Mouse (Mus musculus) kidney, postnatal 0 days (tissue): Measurements from ENCODE around the gene Sh3pxd2a. TPM values are rescaled to one million over a fixed set of nuclear protein-coding genes. Genes with fewer than 3 reads are reported as not detected.
A peak's percentile ranks its signal among the peaks of the same experiment; 100 is the strongest.

ENCODE experiments used
- ATAC-seq: fragments of 200-750 bp; cut with Nextera tagmentation; replicated peaks from 2 replicates; pipeline ENCODE4 v1.8.0; 2017; ENCODE audit warnings: low read depth, moderate number of reproducible peaks, moderate TSS enrichment, moderate library complexity; ENCODE audit not compliant: low FRiP score
- DNase-seq: peaks from one replicate; pipeline ENCODE4 v3.0.0-alpha.2; 2016; ENCODE audit warnings: low spot score
- H3K27ac ChIP-seq: fragments of 300-500 bp; sonication (generic); 2 replicates; pipeline ENCODE4 v1.5.1; 2014; ENCODE audit warnings: mild to moderate bottlenecking
- H3K27me3 ChIP-seq: fragments of 300-500 bp; sonication (generic); 2 replicates; pipeline ENCODE4 v1.6.1; 2014; ENCODE audit warnings: low read length, mixed read lengths; ENCODE audit not compliant: insufficient read depth
- H3K36me3 ChIP-seq: fragments of 300-500 bp; sonication (generic); 2 replicates; pipeline ENCODE4 v1.6.1; 2014; ENCODE audit warnings: low read length, mixed read lengths; ENCODE audit not compliant: insufficient read depth
- H3K4me1 ChIP-seq: fragments of 300-500 bp; sonication (generic); replicated peaks from 2 replicates; pipeline ENCODE4 v1.6.1; 2014; ENCODE audit warnings: antibody characterized with exemption, low read length, mixed read lengths; ENCODE audit not compliant: insufficient read depth
- H3K4me2 ChIP-seq: fragments of 300-500 bp; sonication (generic); 2 replicates; pipeline ENCODE4 v1.6.1; 2014; ENCODE audit warnings: mild to moderate bottlenecking, low read length, moderate library complexity, mixed read lengths
- H3K4me3 ChIP-seq: fragments of 300-500 bp; sonication (generic); replicated peaks from 2 replicates; pipeline ENCODE4 v1.5.1; 2014; ENCODE audit warnings: low read depth, low read length
- H3K9ac ChIP-seq: fragments of 300-500 bp; sonication (generic); 2 replicates; pipeline ENCODE4 v1.6.1; 2014; ENCODE audit warnings: low read depth, low read length
- H3K9me3 ChIP-seq: fragments of 300-500 bp; sonication (generic); replicated peaks from 2 replicates; pipeline ENCODE4 v1.6.1; 2016; ENCODE audit warnings: low read length, inconsistent platforms, mixed read lengths
- CTCF ChIP-seq: IDR thresholded peaks from 2 replicates; pipeline ENCODE4 v1.5.1; 2016; ENCODE audit warnings: antibody characterized with exemption, low read depth, mild to moderate bottlenecking, moderate library complexity
- WGBS: fragments of 180-500 bp; shearing (Covaris S2); extraction: QIAGEN DNeasy Blood & Tissue Kit; methylation state at CpG from one replicate; pipeline ENCODE4 v1.1.7; 2014; 5-methylcytosine and 5-hydroxymethylcytosine counted together
- polyA plus RNA-seq: library from polyadenylated mRNA; unstranded; fragments of >200 nt; fragmentation: Nextera tagmentation; extraction: Ambion mirVana; gene quantifications from 2 replicates; pipeline ENCODE4 v1.2.1, GENCODE M21; 2015

Sh3pxd2a gene
- polyA plus RNA-seq, 1 experiment from 2014 or later: 4.1 TPM

DNA sequence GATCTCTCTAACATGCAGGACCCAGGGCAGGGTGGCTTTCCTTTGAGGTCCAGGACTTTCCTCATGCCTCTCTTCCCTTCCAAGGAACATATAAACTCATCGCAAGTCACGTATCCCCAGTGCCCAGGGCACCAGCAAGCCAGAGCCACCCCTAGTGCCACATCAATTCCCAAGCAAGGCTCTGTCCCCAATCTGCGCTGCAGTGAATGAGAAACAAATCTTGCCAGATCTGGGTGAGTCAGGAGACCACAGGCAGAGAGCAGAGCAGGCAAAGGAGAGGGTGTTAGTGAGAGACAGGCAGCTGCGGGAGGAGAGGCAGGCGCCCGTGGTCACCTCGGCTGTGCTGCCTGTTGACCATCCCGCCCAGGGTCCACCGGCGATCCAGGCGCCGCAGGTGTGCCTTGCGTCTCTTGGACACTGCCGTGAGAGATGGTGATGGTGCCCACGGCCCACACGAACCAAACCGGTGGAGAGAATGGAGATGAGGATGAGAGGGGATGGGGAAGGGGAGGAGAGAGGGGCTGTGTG is 181.4 kb downstream of the Sh3pxd2a start:
- ATAC-seq (no peak), DNase-seq (no peak)
- 0 out of 2 replicates have a peak overlapping the region, but pooled peaks have one; percentile 18 for H3K9ac ChIP-seq
- H3K9me3 ChIP-seq: no peaks in the 10 kb centered on the region
- H3K36me3 ChIP-seq: peaks cover 28% of the 10 kb centered on the region
- H3K27ac ChIP-seq: peak overlapping the region; percentile 87; the same call in 1 of the 2 replicates
- no peaks in the 10 kb centered on the region for H3K27me3 ChIP-seq
- peaks cover 29% of the 10 kb centered on the region for H3K4me1 ChIP-seq
- WGBS: 93% methylated on average over 17 of the region's 17 CpGs
- TF ChIP-seq CTCF: no peak
- no peak overlapping the region for H3K4me2 ChIP-seq
- H3K4me3 ChIP-seq: no peak overlapping the region

- H3K4me1 ChIP-seq: peaks cover 29% of the 10 kb centered on the region
- H3K36me3 ChIP-seq: peaks cover 34% of the 10 kb centered on the region
- no peak for TF ChIP-seq CTCF
- ATAC-seq: peak; percentile 67
- no peaks in the 10 kb centered on the region for H3K27me3 ChIP-seq
- H3K4me2 ChIP-seq: no peak overlapping the region
- no peaks in the 10 kb centered on the region for H3K9me3 ChIP-seq
- no peak overlapping the region for H3K9ac ChIP-seq
- WGBS: 63% methylated on average over 6 of the region's 6 CpGs
- no peak overlapping the region for H3K4me3 ChIP-seq
- DNase-seq: peak; percentile 73
- peak overlapping the region; percentile 87 for H3K27ac ChIP-seq
Observed at GRCm38 (mm10) chr19:47282050-47282454, 182.1 kb downstream of the Sh3pxd2a start.

- peak overlapping the region; percentile 87 for H3K27ac ChIP-seq
Observed at GRCm38 (mm10) chr19:47280894-47281293, 183.3 kb downstream of the Sh3pxd2a start.

DNA sequence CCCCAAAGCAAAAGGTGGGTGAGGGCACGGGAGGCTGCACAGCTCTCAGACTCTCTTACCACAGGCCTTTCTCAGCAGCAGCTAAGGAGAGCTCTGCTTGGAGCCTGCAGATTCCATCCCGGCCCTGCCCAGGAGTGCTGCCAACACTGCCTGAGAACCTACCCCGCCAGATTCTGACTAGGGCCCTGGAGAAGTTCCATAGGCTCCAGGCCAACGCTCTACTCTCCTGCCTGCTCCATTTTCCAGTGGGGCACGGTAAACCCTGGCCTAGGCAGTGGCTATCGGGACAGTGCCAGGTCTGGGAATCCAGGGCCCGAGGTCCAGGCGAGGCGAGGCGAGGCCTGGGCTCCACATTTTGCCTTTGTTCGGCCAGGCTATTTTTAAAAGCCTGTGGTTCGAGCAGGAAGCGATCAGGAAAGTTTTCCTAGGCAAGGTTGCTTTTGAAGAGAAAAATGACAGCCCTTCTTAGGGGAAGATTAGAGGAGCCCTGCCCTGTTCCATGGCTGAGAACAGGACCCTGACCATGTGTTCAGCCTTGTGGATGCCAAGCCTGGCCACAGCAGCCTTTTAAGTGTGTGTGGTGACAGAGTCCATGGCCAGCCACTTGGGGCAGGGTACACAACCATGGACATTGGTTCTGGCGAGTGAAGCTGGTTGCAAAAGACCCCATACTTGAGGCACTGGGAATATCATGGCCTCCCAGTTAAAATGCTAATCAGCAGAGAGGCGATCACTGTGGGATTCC is 184.2 kb downstream of the Sh3pxd2a start:
- peak; percentile 31 for DNase-seq
- WGBS: 56% methylated on average over 15 of the region's 15 CpGs

More at GRCm38 (mm10) chr19:47280894-47281293, 183.3 kb downstream of the Sh3pxd2a start:
- Histone ChIP-seq H3K4me1 (peaks cover 29% of the 10 kb centered on the region; the same call in 1 of the 2 replicates), H3K9me3 (no peaks in the 10 kb centered on the region), H3K27me3 (no peaks in the 10 kb centered on the region), H3K9ac (no peak overlapping the region), H3K4me3 (no peak overlapping the region), H3K4me2 (no peak overlapping the region), H3K36me3 (peaks cover 31% of the 10 kb centered on the region)
- ATAC-seq (no peak), DNase-seq (peak; percentile 83)
- 39% methylated on average over 9 of the region's 9 CpGs for WGBS
- TF ChIP-seq CTCF: peak; percentile 14; the same call in 1 of the 2 replicates

GRCm38 (mm10) chr19:47279372-47279771 is 184.8 kb downstream of the Sh3pxd2a start:
- TF ChIP-seq CTCF: no peak
- peak overlapping the region; percentile 87 for H3K27ac ChIP-seq
- WGBS: 49% methylated on average over 4 of the region's 4 CpGs
- ATAC-seq (no peak), DNase-seq (peak; percentile 77)
- no peaks in the 10 kb centered on the region for H3K9me3 ChIP-seq
- peaks cover 21% of the 10 kb centered on the region for H3K36me3 ChIP-seq
- no peak overlapping the region for H3K4me3 ChIP-seq
- no peaks in the 10 kb centered on the region for H3K27me3 ChIP-seq
- H3K9ac ChIP-seq: no peak overlapping the region
- peaks cover 29% of the 10 kb centered on the region; the same call in 1 of the 2 replicates for H3K4me1 ChIP-seq
- no peak overlapping the region for H3K4me2 ChIP-seq

More for the DNA sequence above, 184.2 kb downstream of the Sh3pxd2a start:
- Histone ChIP-seq H3K36me3 (peaks cover 22% of the 10 kb centered on the region), H3K4me3 (no peak overlapping the region), H3K27ac (peak overlapping the region; percentile 87), H3K9ac (no peak overlapping the region), H3K9me3 (no peaks in the 10 kb centered on the region), H3K4me2 (no peak overlapping the region), H3K4me1 (peaks cover 29% of the 10 kb centered on the region; the same call in 1 of the 2 replicates), H3K27me3 (no peaks in the 10 kb centered on the region)
- TF ChIP-seq CTCF: no peak; the same call in 1 of the 2 replicates
- no peak for ATAC-seq

DNA sequence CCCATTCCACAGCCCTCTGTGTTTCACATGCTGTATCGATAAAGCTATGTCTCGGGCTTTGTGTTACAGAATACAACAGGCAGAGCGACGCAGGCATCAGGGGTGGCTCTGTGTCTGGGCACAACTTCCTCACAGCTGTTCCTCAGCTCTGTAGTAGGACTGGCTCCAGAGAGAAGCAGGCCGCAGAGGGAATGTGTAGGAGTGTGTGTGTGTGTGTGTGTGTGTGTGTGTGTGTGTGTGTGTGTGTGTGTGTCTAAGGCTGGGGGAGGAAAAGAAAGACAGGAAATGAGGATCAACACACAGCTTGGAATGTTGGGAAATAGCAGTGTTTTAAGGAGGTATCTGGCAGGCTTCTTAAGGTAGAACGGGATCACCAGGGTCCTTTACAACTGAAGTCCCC is 187.5 kb downstream of the Sh3pxd2a start:
- no peak overlapping the region for H3K4me2 ChIP-seq
- DNase-seq (peak; percentile 83), ATAC-seq (no peak)
- H3K4me3 ChIP-seq: no peak overlapping the region
- H3K4me1 ChIP-seq: peaks cover 25% of the 10 kb centered on the region; the same call in 1 of the 2 replicates
- no peak overlapping the region for H3K9ac ChIP-seq
- H3K36me3 ChIP-seq: peaks cover 36% of the 10 kb centered on the region
- WGBS: 46% methylated on average over 6 of the region's 6 CpGs
- H3K27ac ChIP-seq: peak overlapping the region; percentile 66
- H3K9me3 ChIP-seq: no peaks in the 10 kb centered on the region
- TF ChIP-seq CTCF: no peak
- no peaks in the 10 kb centered on the region for H3K27me3 ChIP-seq
